Mouse (Mus musculus) small intestine, adult 2 months (tissue): Measurements from ENCODE around the gene Zfp821. TPM values are rescaled to one million over a fixed set of nuclear protein-coding genes. Genes with fewer than 3 reads are reported as not detected.

ENCODE experiments used
- H3K27ac ChIP-seq: fragments of 200-500 bp; 2 replicates; pipeline ENCODE4 v1.5.1; 2012; ENCODE audit warnings: low read depth, low read length, control low read depth, inconsistent platforms; ENCODE audit not compliant: insufficient read depth
- H3K27me3 ChIP-seq: fragments of 200-500 bp; 2 replicates; pipeline ENCODE4 v1.6.1; 2012; ENCODE audit warnings: mild to moderate bottlenecking, moderate library complexity, low read length, inconsistent platforms; ENCODE audit not compliant: control insufficient read depth, insufficient read depth
- H3K36me3 ChIP-seq: fragments of 200-500 bp; 2 replicates; pipeline ENCODE4 v1.6.1; 2012; ENCODE audit warnings: mild to moderate bottlenecking, low read length, control low read depth, inconsistent platforms; ENCODE audit not compliant: control insufficient read depth, insufficient read depth
- H3K4me1 ChIP-seq: fragments of 200-500 bp; 2 replicates; pipeline ENCODE4 v1.6.1; 2012; ENCODE audit warnings: low read length, inconsistent platforms, mixed read lengths; ENCODE audit not compliant: control insufficient read depth, insufficient read depth, insufficient read length
- H3K4me3 ChIP-seq: fragments of 200-500 bp; 2 replicates; pipeline ENCODE4 v1.5.1; 2012; ENCODE audit warnings: low read depth, mild to moderate bottlenecking, control low read depth, inconsistent platforms, low read length, moderate library complexity
- CTCF ChIP-seq: fragments of 200-500 bp; IDR thresholded peaks from 2 replicates; pipeline ENCODE4 v1.5.1; 2012; ENCODE audit warnings: low read depth, mild to moderate bottlenecking, control low read depth, inconsistent platforms, low read length, moderate library complexity, mixed read lengths; ENCODE audit not compliant: insufficient replicate concordance, insufficient read length; ENCODE audit errors: extremely low read depth
- POLR2A ChIP-seq: fragments of 200-500 bp; IDR thresholded peaks from 2 replicates; pipeline ENCODE4 v1.6.1; 2012; ENCODE audit warnings: low read depth, mild to moderate bottlenecking, control low read depth, inconsistent platforms, low read length, moderate library complexity
- WGBS: fragments of 180-500 bp; shearing (Covaris S2); methylation state at CpG from one replicate; pipeline ENCODE4 v1.1.7; 2018; 5-methylcytosine and 5-hydroxymethylcytosine counted together
- polyA plus RNA-seq: library from polyadenylated mRNA; depleted of rRNA; stranded (reverse); fragments of >200 nt; gene quantifications from 2 replicates; pipeline ENCODE4 v1.2.3, GENCODE M21; 2012

Zfp821 gene
- polyA plus RNA-seq, 1 experiment = 6.5 TPM

- Histone ChIP-seq H3K36me3 (no peaks in the 10 kb centered on the region), H3K4me1 (peaks cover 3% of the 10 kb centered on the region; the same call in 1 of the 2 replicates), H3K27me3 (0 out of 2 replicates have a peak, but pooled peaks cover 2% of the 10 kb centered on the region), H3K4me3 (no peak overlapping the region), H3K27ac (no peak overlapping the region)
- no peak for TF ChIP-seq POLR2A
- no peak for TF ChIP-seq CTCF
- 77% methylated on average over 1 of the region's 1 CpGs for WGBS
These were observed 7.6 kb upstream of the Zfp821 start for GRCm38 (mm10) chr8:109697754-109698153.

- Histone ChIP-seq H3K4me3 (no peak overlapping the region), H3K4me1 (peaks cover 3% of the 10 kb centered on the region; the same call in 1 of the 2 replicates), H3K27me3 (0 out of 2 replicates have a peak, but pooled peaks cover 4% of the 10 kb centered on the region), H3K36me3 (no peaks in the 10 kb centered on the region), H3K27ac (no peak overlapping the region)
- WGBS = 81% methylated on average over 3 of the region's 3 CpGs
- TF ChIP-seq CTCF = no peak
- TF ChIP-seq POLR2A = no peak
These were observed 6.9 kb upstream of the Zfp821 start for GRCm38 (mm10) chr8:109698477-109698876.

GRCm38 (mm10) chr8:109704565-109705319 is 604 bp upstream of the Zfp821 start:
- WGBS = 4% methylated on average over 24 of the region's 24 CpGs
- Histone ChIP-seq H3K4me1 (peaks cover 3% of the 10 kb centered on the region), H3K27ac (0 out of 2 replicates have a peak overlapping the region, but pooled peaks have one; percentile 22), H3K4me3 (peak overlapping the region; percentile 97), H3K36me3 (peaks cover 6% of the 10 kb centered on the region; the same call in 1 of the 2 replicates), H3K27me3 (0 out of 2 replicates have a peak, but pooled peaks cover 4% of the 10 kb centered on the region)
- TF ChIP-seq POLR2A (no peak; the same call in 1 of the 2 replicates), CTCF (no peak)

- no peak for TF ChIP-seq POLR2A
- no peak for TF ChIP-seq CTCF
- Histone ChIP-seq H3K4me1 (peaks cover 3% of the 10 kb centered on the region), H3K4me3 (peak overlapping the region; percentile 97), H3K27me3 (0 out of 2 replicates have a peak, but pooled peaks cover 4% of the 10 kb centered on the region), H3K36me3 (peaks cover 12% of the 10 kb centered on the region), H3K27ac (no peak overlapping the region)
- WGBS = 4% methylated on average over 30 of the region's 30 CpGs
These were observed 929 bp downstream of the Zfp821 start for GRCm38 (mm10) chr8:109706076-109706873.

- WGBS = 6% methylated on average over 2 of the region's 2 CpGs
- peaks cover 3% of the 10 kb centered on the region for H3K4me1 ChIP-seq
- 0 out of 2 replicates have a peak, but pooled peaks cover 4% of the 10 kb centered on the region for H3K27me3 ChIP-seq
- H3K4me3 ChIP-seq = no peak overlapping the region
- H3K36me3 ChIP-seq = peaks cover 14% of the 10 kb centered on the region
- H3K27ac ChIP-seq = no peak overlapping the region
- TF ChIP-seq CTCF (peak; percentile 89; the same call in 1 of the 2 replicates), POLR2A (no peak)
These were observed 1.5 kb downstream of the Zfp821 start for GRCm38 (mm10) chr8:109706874-109707237.

GRCm38 (mm10) chr8:109707921-109708320 is 2.6 kb downstream of the Zfp821 start:
- H3K4me1 ChIP-seq = peaks cover 3% of the 10 kb centered on the region
- H3K27ac ChIP-seq = no peak overlapping the region
- no peak for TF ChIP-seq CTCF
- TF ChIP-seq POLR2A = no peak
- H3K36me3 ChIP-seq = peaks cover 22% of the 10 kb centered on the region
- no peak overlapping the region for H3K4me3 ChIP-seq
- H3K27me3 ChIP-seq = 0 out of 2 replicates have a peak, but pooled peaks cover under 1% of the 10 kb centered on the region
- 95% methylated on average over 4 of the region's 4 CpGs for WGBS

- H3K27me3 ChIP-seq = no peaks in the 10 kb centered on the region
- no peak for TF ChIP-seq POLR2A
- TF ChIP-seq CTCF = no peak
- WGBS = 100% methylated on average over 1 of the region's 1 CpGs
- no peak overlapping the region for H3K4me3 ChIP-seq
- H3K36me3 ChIP-seq = peaks cover 32% of the 10 kb centered on the region
- H3K4me1 ChIP-seq = no peaks in the 10 kb centered on the region
- no peak overlapping the region for H3K27ac ChIP-seq
These were observed 7.2 kb downstream of the Zfp821 start for GRCm38 (mm10) chr8:109712521-109712920.
